Mouse (Mus musculus) embryo, embryonic 11 days (tissue): ENCODE measurements around the gene Tmem212.

ENCODE experiments used
- DNase-seq: peaks from one replicate; pipeline ENCODE4 v3.0.0-alpha.2; 2015

Gene Tmem212

GRCm38 (mm10) chr3:27898178-27898577, 2.0 kb upstream of the Tmem212 start:
- no peak for DNase-seq

GRCm38 (mm10) chr3:27886578-27886977, 9.6 kb downstream of the Tmem212 start:
- DNase-seq: no peak

GRCm38 (mm10) chr3:27885585-27885984, 10.6 kb downstream of the Tmem212 start:
- DNase-seq: no peak

- no peak for DNase-seq
Measured at GRCm38 (mm10) chr3:27881897-27882835, 14.0 kb downstream of the Tmem212 start.

- DNase-seq: no peak
Measured at GRCm38 (mm10) chr3:27878854-27879610, 17.1 kb downstream of the Tmem212 start.

GRCm38 (mm10) chr3:27873268-27874073, 22.7 kb downstream of the Tmem212 start:
- no peak for DNase-seq

GRCm38 (mm10) chr3:27872429-27872828, 23.7 kb downstream of the Tmem212 start:
- DNase-seq: no peak

- no peak for DNase-seq
Measured at GRCm38 (mm10) chr3:27871891-27872290, 24.3 kb downstream of the Tmem212 start.

- no peak for DNase-seq
Measured at GRCm38 (mm10) chr3:27871371-27871770, 24.8 kb downstream of the Tmem212 start.

GRCm38 (mm10) chr3:27868681-27869080, 27.5 kb downstream of the Tmem212 start:
- no peak for DNase-seq

- DNase-seq: no peak
Measured at GRCm38 (mm10) chr3:27867731-27868130, 28.4 kb downstream of the Tmem212 start.

- peak; percentile 89 for DNase-seq
Measured at GRCm38 (mm10) chr3:27862821-27863740, 33.1 kb downstream of the Tmem212 start.

- no peak for DNase-seq
Measured at GRCm38 (mm10) chr3:27861601-27862000, 34.6 kb downstream of the Tmem212 start.

GRCm38 (mm10) chr3:27861086-27861485, 35.1 kb downstream of the Tmem212 start:
- no peak for DNase-seq

- DNase-seq: peak; percentile 75
Measured at GRCm38 (mm10) chr3:27859161-27859561, 37.0 kb downstream of the Tmem212 start.

- no peak for DNase-seq
Measured at GRCm38 (mm10) chr3:27858441-27859115, 37.6 kb downstream of the Tmem212 start.

GRCm38 (mm10) chr3:27856288-27856687, 39.9 kb downstream of the Tmem212 start:
- DNase-seq: no peak

- peak; percentile 29 for DNase-seq
Measured at GRCm38 (mm10) chr3:27854431-27855180, 41.6 kb downstream of the Tmem212 start.

GRCm38 (mm10) chr3:27843266-27843665, 52.9 kb downstream of the Tmem212 start:
- no peak for DNase-seq

- DNase-seq: no peak
Measured at GRCm38 (mm10) chr3:27842856-27843255, 53.3 kb downstream of the Tmem212 start.
